Mouse (Mus musculus): Measurements from ENCODE around the gene Scaf1. TPM values are rescaled to one million over a fixed set of nuclear protein-coding genes. Genes with fewer than 3 reads are reported as not detected.

The Scaf1 gene
- total RNA-seq, 2 experiments from 2014 or later: 68.5 to 70.1 TPM

GRCm38 (mm10) chr7:45016761-45017160 lies 598 bp upstream of the Scaf1 start:
- intact Hi-C loops (cut with DNase I): loop anchor here (1.0 kb wide), 1 partner anchor 30 kb away; the partner anchor contains the start of gene Prmt1
- no peak for DNase-seq

DNA sequence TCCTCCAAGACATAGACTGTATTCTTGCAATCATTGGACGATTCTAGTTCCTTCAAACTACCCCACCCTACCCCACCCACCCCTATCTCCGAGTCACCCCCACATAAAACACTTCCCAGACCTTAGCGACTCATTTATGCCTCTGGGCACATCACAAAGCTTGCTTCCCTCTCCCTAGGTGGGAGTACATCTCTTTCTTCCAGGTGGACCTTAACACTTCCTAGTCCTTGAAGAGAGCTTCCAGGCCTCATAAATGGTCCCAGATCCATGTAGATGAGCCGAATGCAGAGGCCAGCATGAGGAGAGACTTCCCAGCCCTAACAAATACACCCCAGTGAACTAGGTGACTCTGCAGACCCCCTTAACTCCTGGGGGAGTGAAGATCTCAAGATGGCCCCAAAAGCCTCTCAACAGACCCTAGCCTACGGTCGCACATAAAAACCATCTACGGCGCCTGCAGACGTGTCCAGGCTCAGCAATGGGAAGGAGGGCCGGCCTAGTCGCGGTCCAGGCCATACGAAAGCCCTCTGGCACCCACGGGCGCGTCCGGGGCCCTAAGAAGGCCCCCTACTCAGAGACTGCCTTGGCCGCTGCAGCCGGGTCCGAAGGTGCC lies 713 bp downstream of the Scaf1 start:
- intact Hi-C loops (cut with DNase I): loop anchor here (2.0 kb wide), 1 partner anchor 17 kb away; the partner anchor contains the start of gene Bcl2l12
- DNase-seq: peak in 1 of 2 experiments; percentile 41

GRCm38 (mm10) chr7:45014096-45014451 lies 2.1 kb downstream of the Scaf1 start:
- no peak for DNase-seq
- intact Hi-C loops (cut with DNase I): loop anchor here (2.0 kb wide), 1 partner anchor 15 kb away; the partner anchor contains the start of gene Bcl2l12

DNA sequence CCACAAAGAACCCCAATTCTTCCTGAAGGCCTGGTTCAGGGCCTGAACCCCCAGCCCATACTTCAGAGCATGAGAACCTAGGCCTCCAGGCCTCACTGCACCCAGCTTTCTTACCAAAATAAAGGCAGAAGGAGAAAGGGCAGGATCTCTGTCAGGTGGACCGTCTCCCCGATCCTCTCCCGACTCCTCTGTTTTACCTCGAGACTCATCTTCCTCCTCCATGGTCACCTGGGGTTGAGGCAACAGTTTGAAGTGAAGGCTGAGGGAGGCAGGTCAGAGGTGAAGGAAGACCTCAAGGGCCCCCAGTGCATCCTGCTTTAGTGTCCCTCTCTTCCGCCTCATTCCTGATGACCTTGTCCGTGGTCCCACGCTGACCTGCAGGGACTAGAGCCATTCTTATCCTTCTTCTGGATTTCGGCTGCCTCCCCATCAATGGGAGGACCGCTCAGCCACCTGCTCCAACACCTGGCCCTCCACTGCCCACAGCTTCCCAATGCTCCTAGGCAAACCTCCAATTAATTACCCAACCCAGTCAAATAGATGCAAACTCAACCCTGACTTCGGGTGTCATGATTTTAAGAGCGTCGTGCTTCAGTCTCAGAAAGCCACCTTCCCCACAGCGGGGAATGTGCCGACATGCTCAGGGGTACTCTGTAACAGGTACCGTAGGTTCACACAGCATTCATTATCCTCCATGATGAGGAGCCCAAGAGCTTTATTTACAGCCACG lies 2.6 kb downstream of the Scaf1 start:
- DNase-seq: no peak
- intact Hi-C loops (cut with DNase I): loop anchor here (2.0 kb wide), 1 partner anchor 15 kb away; the partner anchor contains the start of gene Bcl2l12

DNA sequence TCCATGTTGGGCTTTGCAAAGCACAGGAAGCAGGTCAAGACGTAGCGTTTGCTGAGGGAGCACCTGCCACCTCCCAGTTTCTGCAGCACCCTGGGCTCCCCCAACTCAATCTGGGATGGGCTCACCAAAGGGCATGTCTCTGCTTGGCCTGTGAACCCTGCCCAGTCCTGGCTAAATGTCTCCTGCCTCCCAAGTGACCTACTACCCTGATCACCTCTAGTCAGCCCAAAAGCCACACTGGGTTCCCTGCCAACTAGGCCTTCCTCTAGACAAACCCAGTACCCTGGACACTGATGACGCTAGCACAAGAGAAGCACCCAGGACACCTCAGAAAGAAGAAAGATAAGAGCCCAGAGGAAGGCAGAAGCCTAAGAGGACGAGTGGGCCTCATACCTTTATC lies 3.3 kb downstream of the Scaf1 start:
- intact Hi-C loops (cut with DNase I): no loop called here
- no peak for DNase-seq

DNA sequence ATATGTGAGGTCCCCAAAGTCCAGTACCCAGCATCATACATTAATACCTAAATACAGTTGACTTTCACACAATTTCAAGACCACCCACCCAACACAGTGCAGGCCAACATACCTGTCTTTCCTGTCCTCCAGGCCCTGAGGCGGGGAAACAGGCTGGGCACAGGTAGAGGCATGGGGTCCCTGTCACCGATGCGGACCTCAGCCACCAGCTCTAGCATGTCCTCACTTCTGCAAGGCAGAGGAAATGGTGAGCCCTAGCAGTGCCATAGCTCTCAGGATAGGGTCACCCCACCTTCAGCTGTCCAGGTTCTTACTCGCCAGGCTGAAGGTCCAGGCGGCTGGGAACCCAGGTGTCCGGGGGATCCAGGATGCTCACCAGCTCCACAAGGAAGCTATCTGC lies 4.2 kb downstream of the Scaf1 start:
- intact Hi-C loops (cut with DNase I): no loop called here
- DNase-seq: no peak

GRCm38 (mm10) chr7:45008411-45008810 lies 7.8 kb downstream of the Scaf1 start:
- intact Hi-C loops (cut with DNase I): no loop called here
- no peak for DNase-seq

GRCm38 (mm10) chr7:45007846-45008245 lies 8.3 kb downstream of the Scaf1 start:
- intact Hi-C loops (cut with DNase I): no loop called here
- no peak for DNase-seq

- intact Hi-C loops (cut with DNase I): no loop called here
- no peak for DNase-seq
Measured at GRCm38 (mm10) chr7:45007141-45007540, 9.0 kb downstream of the Scaf1 start.

GRCm38 (mm10) chr7:45006503-45006902 lies 9.7 kb downstream of the Scaf1 start:
- no peak for DNase-seq
- intact Hi-C loops (cut with DNase I): no loop called here

DNA sequence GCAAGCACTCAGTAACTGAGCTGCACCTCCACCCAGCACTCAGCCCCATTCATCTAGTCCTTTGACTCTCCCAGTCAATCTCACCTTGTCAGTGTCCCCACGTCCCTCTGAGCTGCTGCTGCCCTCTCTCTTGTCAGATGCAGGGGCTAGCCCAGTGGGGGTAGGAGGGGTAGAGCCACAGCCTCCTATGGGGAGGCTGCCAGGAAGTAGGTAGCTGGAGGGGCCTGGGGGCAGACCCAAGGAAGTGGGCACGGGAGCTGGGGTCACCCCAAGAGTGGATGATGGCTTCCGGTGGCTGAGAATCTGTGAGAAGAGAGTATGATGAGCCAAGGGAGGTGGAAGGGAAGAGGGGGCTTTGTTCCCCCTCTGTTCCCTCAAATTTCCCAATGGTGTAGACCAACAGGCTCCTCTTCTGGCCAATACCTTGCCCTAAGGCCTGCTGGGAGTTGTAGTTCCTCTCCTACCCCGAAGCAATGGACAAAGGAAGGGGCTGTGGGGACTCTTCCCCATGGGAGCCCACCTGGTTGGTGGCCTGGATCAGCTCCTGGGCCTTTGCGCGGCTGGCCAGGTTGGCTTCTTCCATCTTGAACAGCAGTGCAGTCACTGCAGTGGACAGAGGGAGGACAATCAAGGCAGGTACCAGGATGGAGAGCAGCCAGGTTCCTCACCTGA lies 10.7 kb downstream of the Scaf1 start:
- intact Hi-C loops (cut with DNase I): no loop called here
- no peak for DNase-seq

GRCm38 (mm10) chr7:45004546-45004945 lies 11.6 kb downstream of the Scaf1 start:
- intact Hi-C loops (cut with DNase I): no loop called here
- DNase-seq: no peak

GRCm38 (mm10) chr7:45002440-45002839 lies 13.7 kb downstream of the Scaf1 start:
- DNase-seq: no peak
- intact Hi-C loops (cut with DNase I): no loop called here

- DNase-seq: no peak
- intact Hi-C loops (cut with DNase I): no loop called here
Measured at GRCm38 (mm10) chr7:45000539-45001114, 15.5 kb downstream of the Scaf1 start.

- DNase-seq: peak in 1 of 2 experiments; percentile 33
- intact Hi-C loops (cut with DNase I): loop anchor here (2.0 kb wide), 1 partner anchor 15 kb away; no protein-coding TSS in a partner anchor
Measured at GRCm38 (mm10) chr7:44999753-45000152, 16.4 kb downstream of the Scaf1 start.

- intact Hi-C loops (cut with DNase I): loop anchor here (2.0 kb wide), 1 partner anchor 16 kb away; no protein-coding TSS in a partner anchor
- DNase-seq: peak; percentile 56 to 75
Measured at GRCm38 (mm10) chr7:44998501-44998955, 17.6 kb downstream of the Scaf1 start, which contains the start of gene Bcl2l12. Gene Bcl2l12, minus strand, starts transcription at chr7:44998712.

- no peak for DNase-seq
- intact Hi-C loops (cut with DNase I): loop anchor here (2.0 kb wide), 1 partner anchor 17 kb away; no protein-coding TSS in a partner anchor
Measured at GRCm38 (mm10) chr7:44997940-44998428, 18.2 kb downstream of the Scaf1 start.

- DNase-seq: peak; percentile 98 to 99
- intact Hi-C loops (cut with DNase I): no loop called here
Measured at GRCm38 (mm10) chr7:44997231-44997939, 18.8 kb downstream of the Scaf1 start, which contains the start of gene Irf3. Gene Irf3, plus strand, starts transcription at chr7:44997648.

GRCm38 (mm10) chr7:44996672-44997071 lies 19.5 kb downstream of the Scaf1 start:
- no peak for DNase-seq
- intact Hi-C loops (cut with DNase I): no loop called here
